Comparison of ENCODE assay signal across 11 mouse cellular contexts in the genomic region with DNA sequence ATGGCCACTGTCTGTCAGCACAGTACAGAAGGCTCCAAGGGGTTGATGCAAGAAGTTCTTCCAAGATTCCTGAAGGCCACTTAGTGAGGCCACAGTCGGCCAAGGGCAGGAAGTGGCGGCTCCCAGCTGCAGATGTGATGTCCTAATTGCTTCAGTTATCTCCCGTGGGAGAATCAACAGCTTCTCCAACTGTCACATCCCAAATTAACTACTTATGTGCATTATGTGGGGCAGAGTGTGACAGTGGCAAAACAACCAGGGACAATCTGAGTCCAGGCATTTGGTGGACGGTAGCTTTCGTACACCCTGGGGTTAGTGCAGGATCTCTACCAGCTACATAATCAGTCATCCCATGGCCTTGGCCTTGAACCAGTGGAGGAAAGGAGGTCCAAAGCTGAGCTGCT.
A peak's percentile ranks its signal among the peaks of the same experiment; 100 is the strongest.
DNase-seq lines count a peak whose midpoint lies in the region; ATAC-seq lines count a peak whose summit lies in the region.
"Had no signal": no experiment of that assay in that cellular context is flagged by ENCODE, and none has a peak within 500 bp of the region (broad histone marks: within the 10 kb centered on the region; RNA-seq: fewer than 3 reads in every experiment).

No protein-coding gene starts in this region.

- H3K36me3 ChIP-seq in intestine, embryonic 16.5 days (ENCODE audit: control insufficient read depth, insufficient read depth, low read length) = no peaks in the 10 kb centered on the region
- H3K36me3 ChIP-seq in intestine, embryonic 15.5 days = no peaks in the 10 kb centered on the region
- no peaks in the 10 kb centered on the region for H3K36me3 ChIP-seq in midbrain, embryonic 11.5 days (ENCODE audit: control insufficient read depth, insufficient read depth, low read length)
- no peaks in the 10 kb centered on the region for H3K36me3 ChIP-seq in midbrain, embryonic 10.5 days
- no peaks in the 10 kb centered on the region for H3K36me3 ChIP-seq in forebrain, embryonic 16.5 days (ENCODE audit: control insufficient read depth, insufficient read depth)
- H3K36me3 ChIP-seq: embryonic facial prominence, embryonic 15.5 days; hindbrain, embryonic 15.5 days had no signal

- peak; percentile 67 for DNase-seq in midbrain, embryonic 11.5 days (ENCODE audit: low spot score, missing footprints)
- no peak for DNase-seq in midbrain, embryonic 10.5 days (ENCODE audit: low spot score)
- peak; percentile 68 to 69 for DNase-seq in adrenal gland, postnatal 36 days
- DNase-seq in retina, postnatal 1 day = peak; percentile 64

- peaks cover 2% of the 10 kb centered on the region; the same call in 1 of the 2 replicates for H3K4me1 ChIP-seq in intestine, embryonic 16.5 days (ENCODE audit: control insufficient read depth, insufficient read depth, low read length)
- no peaks in the 10 kb centered on the region for H3K4me1 ChIP-seq in intestine, embryonic 15.5 days (replicated peaks)
- H3K4me1 ChIP-seq in midbrain, embryonic 11.5 days (ENCODE audit: control insufficient read depth, insufficient read depth, low read length) = no peaks in the 10 kb centered on the region
- H3K4me1 ChIP-seq in midbrain, embryonic 10.5 days = peaks cover 4% of the 10 kb centered on the region
- no peaks in the 10 kb centered on the region for H3K4me1 ChIP-seq in forebrain, embryonic 16.5 days (replicated peaks; ENCODE audit: control insufficient read depth, insufficient read depth, low read length)
- H3K4me1 ChIP-seq: embryonic facial prominence, embryonic 15.5 days; hindbrain, embryonic 15.5 days had no signal

- 54% methylated on average over 5 of the region's 5 CpGs for WGBS in intestine, embryonic 16.5 days
- 50% methylated on average over 5 of the region's 5 CpGs for WGBS in intestine, embryonic 15.5 days
- WGBS in midbrain, embryonic 11.5 days = 78% methylated on average over 5 of the region's 5 CpGs
- 82% methylated on average over 5 of the region's 5 CpGs for WGBS in midbrain, embryonic 10.5 days
- WGBS in forebrain, embryonic 16.5 days = 88% methylated on average over 5 of the region's 5 CpGs

- H3K4me3 ChIP-seq in intestine, embryonic 16.5 days (ENCODE audit: low read length) = no peak overlapping the region
- H3K4me3 ChIP-seq in intestine, embryonic 15.5 days (replicated peaks) = no peak overlapping the region
- no peak overlapping the region for H3K4me3 ChIP-seq in midbrain, embryonic 11.5 days (ENCODE audit: low read depth, low read length)
- no peak overlapping the region for H3K4me3 ChIP-seq in midbrain, embryonic 10.5 days
- no peak overlapping the region for H3K4me3 ChIP-seq in forebrain, embryonic 16.5 days (replicated peaks; ENCODE audit: low read length)
- H3K4me3 ChIP-seq: embryonic facial prominence, embryonic 15.5 days; hindbrain, embryonic 15.5 days had no signal

- no peaks in the 10 kb centered on the region for H3K27me3 ChIP-seq in intestine, embryonic 16.5 days (replicated peaks; ENCODE audit: control insufficient read depth, insufficient read depth, low read length)
- no peaks in the 10 kb centered on the region for H3K27me3 ChIP-seq in intestine, embryonic 15.5 days (replicated peaks)
- H3K27me3 ChIP-seq in midbrain, embryonic 11.5 days (ENCODE audit: control insufficient read depth, insufficient read depth, low read length) = no peaks in the 10 kb centered on the region
- H3K27me3 ChIP-seq in midbrain, embryonic 10.5 days (ENCODE audit: low read depth, poor library complexity, severe bottlenecking) = no peaks in the 10 kb centered on the region
- H3K27me3 ChIP-seq in forebrain, embryonic 16.5 days (replicated peaks; ENCODE audit: control insufficient read depth, insufficient read depth, low read length) = no peaks in the 10 kb centered on the region
- H3K27me3 ChIP-seq: embryonic facial prominence, embryonic 15.5 days; hindbrain, embryonic 15.5 days had no signal

- no peaks in the 10 kb centered on the region for H3K9me3 ChIP-seq in intestine, embryonic 16.5 days (ENCODE audit: control insufficient read depth, low read length)
- no peaks in the 10 kb centered on the region for H3K9me3 ChIP-seq in intestine, embryonic 15.5 days
- H3K9me3 ChIP-seq in midbrain, embryonic 11.5 days (ENCODE audit: control insufficient read depth, low read length) = no peaks in the 10 kb centered on the region
- H3K9me3 ChIP-seq in midbrain, embryonic 10.5 days (replicated peaks) = no peaks in the 10 kb centered on the region
- no peaks in the 10 kb centered on the region for H3K9me3 ChIP-seq in forebrain, embryonic 16.5 days (ENCODE audit: control insufficient read depth, low read length)
- H3K9me3 ChIP-seq: embryonic facial prominence, embryonic 15.5 days; hindbrain, embryonic 15.5 days had no signal

- no peak overlapping the region for H3K9ac ChIP-seq in intestine, embryonic 16.5 days (ENCODE audit: low read depth, low read length)
- H3K9ac ChIP-seq in intestine, embryonic 15.5 days = no peak overlapping the region
- no peak overlapping the region for H3K9ac ChIP-seq in midbrain, embryonic 11.5 days (ENCODE audit: low read length)
- no peak overlapping the region for H3K9ac ChIP-seq in forebrain, embryonic 16.5 days (replicated peaks; ENCODE audit: low read depth, low read length)
- H3K9ac ChIP-seq: embryonic facial prominence, embryonic 15.5 days; hindbrain, embryonic 15.5 days; liver, embryonic 14.5 days had no signal

- peak; percentile 58; the same call in 1 of the 2 replicates for ATAC-seq in intestine, embryonic 16.5 days
- ATAC-seq in intestine, embryonic 15.5 days = no peak
- no peak for ATAC-seq in midbrain, embryonic 11.5 days (ENCODE audit: low FRiP score)
- no peak for ATAC-seq in forebrain, embryonic 16.5 days
- ATAC-seq: forebrain, embryonic 14.5 days had no signal

- peak overlapping the region; percentile 59; the same call in 1 of the 2 replicates for H3K27ac ChIP-seq in intestine, embryonic 16.5 days (ENCODE audit: low read length)
- no peak overlapping the region for H3K27ac ChIP-seq in intestine, embryonic 15.5 days
- no peak overlapping the region for H3K27ac ChIP-seq in midbrain, embryonic 11.5 days (ENCODE audit: low read depth, low read length)
- H3K27ac ChIP-seq in midbrain, embryonic 10.5 days (replicated peaks) = no peak overlapping the region
- no peak overlapping the region for H3K27ac ChIP-seq in forebrain, embryonic 16.5 days (ENCODE audit: low read length)
- H3K27ac ChIP-seq: embryonic facial prominence, embryonic 15.5 days; hindbrain, embryonic 15.5 days; liver, embryonic 14.5 days had no signal

- no peak overlapping the region for H3K4me2 ChIP-seq in intestine, embryonic 16.5 days (ENCODE audit: low read depth, low read length)
- H3K4me2 ChIP-seq in intestine, embryonic 15.5 days (replicated peaks) = no peak overlapping the region
- no peak overlapping the region for H3K4me2 ChIP-seq in midbrain, embryonic 11.5 days
- H3K4me2 ChIP-seq in forebrain, embryonic 16.5 days (ENCODE audit: low read length) = no peak overlapping the region
- H3K4me2 ChIP-seq: embryonic facial prominence, embryonic 15.5 days; hindbrain, embryonic 15.5 days had no signal
